Mouse (Mus musculus) cortical plate, adult 2 months (tissue): Measurements from ENCODE around the gene Srgn.

Experiments
- CTCF ChIP-seq: fragments of 200-500 bp; IDR thresholded peaks from 2 replicates; pipeline ENCODE4 v1.5.1; 2011; ENCODE audit warnings: mild to moderate bottlenecking, control low read depth, low read length; ENCODE audit not compliant: insufficient read depth; ENCODE audit errors: extremely low read depth
- POLR2A ChIP-seq: fragments of 200-500 bp; IDR thresholded peaks from 2 replicates; pipeline ENCODE4 v1.6.1; 2011; ENCODE audit warnings: mild to moderate bottlenecking, low read length, control low read depth; ENCODE audit not compliant: insufficient read depth; ENCODE audit errors: extremely low read depth

DNA sequence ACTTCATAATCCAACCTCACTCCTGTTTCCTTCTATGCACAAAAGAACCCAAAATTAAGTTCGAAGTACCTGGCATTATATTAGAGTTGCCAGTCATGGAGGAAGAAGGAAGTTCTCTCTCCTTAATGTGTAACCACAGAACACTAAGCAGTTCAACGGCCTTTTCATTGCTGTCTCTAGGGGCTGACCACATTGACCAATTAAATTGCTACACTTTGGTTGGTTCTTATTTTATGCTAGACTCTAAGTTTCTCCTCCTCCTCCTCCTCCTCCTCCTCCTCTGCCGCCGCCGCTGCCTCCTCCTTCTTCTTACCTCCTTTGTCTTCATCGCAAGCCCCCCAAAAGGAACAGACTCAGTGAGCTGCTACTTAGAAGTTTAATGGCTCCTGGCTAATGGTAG, 15.7 kb downstream of the Srgn start:
- no peak for TF ChIP-seq POLR2A
- TF ChIP-seq CTCF: no peak
